ENCODE assay signal across 9 mouse cellular contexts in the genomic region with DNA sequence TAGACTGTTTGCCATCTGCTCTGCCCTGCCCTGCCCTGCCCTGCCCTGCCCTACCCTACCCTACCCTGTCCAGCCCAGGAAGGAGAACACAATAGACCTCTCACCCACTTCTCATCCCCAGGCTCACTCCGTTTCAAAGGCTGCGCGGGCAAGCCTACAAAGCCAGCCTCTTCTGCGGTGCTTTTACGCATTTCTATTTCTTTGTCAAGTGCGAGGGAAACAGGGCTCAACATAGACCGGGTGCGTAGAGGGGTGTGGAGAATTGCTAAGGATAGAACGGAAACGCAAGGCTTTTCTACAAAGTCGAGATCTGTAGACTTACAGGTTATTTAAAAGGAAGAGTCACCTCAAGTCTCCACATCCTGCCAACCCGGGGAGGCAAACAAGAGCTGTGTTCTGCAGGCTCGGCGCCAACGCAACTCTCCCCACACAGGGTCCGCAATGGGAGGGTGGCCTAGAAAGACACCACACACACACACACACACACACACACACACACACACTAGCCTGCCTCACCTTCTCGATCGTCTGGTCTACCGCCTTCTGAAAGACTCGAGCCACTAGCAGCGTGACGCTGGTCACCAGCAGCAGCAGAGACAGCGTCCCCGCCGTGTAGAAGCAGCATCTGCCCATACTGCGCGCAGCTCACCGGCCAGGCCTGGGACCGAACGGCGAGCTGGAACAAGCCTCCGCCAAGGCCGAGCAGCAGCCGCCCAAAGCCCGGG. TPM values are rescaled to one million over a fixed set of nuclear protein-coding genes. Genes with fewer than 3 reads are reported as not detected.
DNase-seq lines count a peak whose midpoint lies in the region; ATAC-seq and TF ChIP-seq lines count a peak whose summit lies in the region.
"Had no signal": no experiment of that assay in that cellular context is flagged by ENCODE, and none has a peak within 500 bp of the region (broad histone marks: within the 10 kb centered on the region; RNA-seq: fewer than 3 reads in every experiment).

No protein-coding gene starts in this region.

- H3K27me3 ChIP-seq in ES-Bruce4 (ENCODE audit: control insufficient read depth, insufficient read depth, low read length, poor library complexity, severe bottlenecking): no peaks in the 10 kb centered on the region
- H3K27me3 ChIP-seq in embryonic facial prominence, embryonic 12.5 days: no peaks in the 10 kb centered on the region
- no peaks in the 10 kb centered on the region for H3K27me3 ChIP-seq in heart, embryonic 14.5 days (ENCODE audit: control insufficient read depth, insufficient read depth, low read length)
- H3K27me3 ChIP-seq in spleen, adult 2 months (ENCODE audit: control insufficient read depth, insufficient read depth, low read length): no peaks in the 10 kb centered on the region

- peak overlapping the region; percentile 73 for H3K9ac ChIP-seq in ES-Bruce4 (ENCODE audit: low read depth, poor library complexity, severe bottlenecking)
- peak overlapping the region; percentile 79 for H3K9ac ChIP-seq in embryonic facial prominence, embryonic 12.5 days
- peak overlapping the region; percentile 97 for H3K9ac ChIP-seq in heart, embryonic 14.5 days (ENCODE audit: low read length)

- no peak for TF ChIP-seq POLR2A in ES-Bruce4 (IDR thresholded peaks at IDR 0.05; ENCODE audit: insufficient read depth, low read length)
- TF ChIP-seq POLR2A in spleen, adult 2 months (IDR thresholded peaks at IDR 0.05; ENCODE audit: low read depth, low read length): no peak

- no peaks in the 10 kb centered on the region for H3K4me1 ChIP-seq in ES-Bruce4 (ENCODE audit: control insufficient read depth, insufficient read depth, low read length)
- H3K4me1 ChIP-seq in embryonic facial prominence, embryonic 12.5 days: peaks cover 12% of the 10 kb centered on the region
- H3K4me1 ChIP-seq in heart, embryonic 14.5 days (ENCODE audit: control insufficient read depth in 2 of 2, insufficient read depth in 2 of 2, low read length in 2 of 2): peaks cover 8 to 27% of the 10 kb centered on the region in 2 experiments; a peak in 3 of 4 replicates
- peaks cover 10% of the 10 kb centered on the region; the same call in 1 of the 2 replicates for H3K4me1 ChIP-seq in spleen, adult 2 months (ENCODE audit: control insufficient read depth, insufficient read depth, insufficient read length)

- H3K36me3 ChIP-seq in ES-Bruce4 (ENCODE audit: control insufficient read depth, insufficient read depth, low read length, poor library complexity, severe bottlenecking): peaks cover 3% of the 10 kb centered on the region; the same call in 1 of the 2 replicates
- no peaks in the 10 kb centered on the region for H3K36me3 ChIP-seq in embryonic facial prominence, embryonic 12.5 days
- peaks cover 8% of the 10 kb centered on the region; the same call in 1 of the 2 replicates for H3K36me3 ChIP-seq in heart, embryonic 14.5 days (ENCODE audit: control insufficient read depth, insufficient read depth, low read length)
- H3K36me3 ChIP-seq in spleen, adult 2 months (ENCODE audit: control insufficient read depth, insufficient read depth, low read length): no peaks in the 10 kb centered on the region; the same call in 1 of the 2 replicates

- peak overlapping the region; percentile 96 for H3K4me3 ChIP-seq in ES-Bruce4 (ENCODE audit: low read depth, low read length)
- H3K4me3 ChIP-seq in embryonic facial prominence, embryonic 12.5 days: peak overlapping the region; percentile 67
- H3K4me3 ChIP-seq in heart, embryonic 14.5 days (ENCODE audit: control insufficient read depth in 1 of 2, insufficient read depth in 1 of 2, low read depth in 1 of 2, low read length in 2 of 2): peak overlapping the region; percentile 72 to 97
- H3K4me3 ChIP-seq in spleen, adult 2 months (ENCODE audit: extremely low read depth, insufficient read depth, insufficient read length): peak overlapping the region; percentile 79

- DNase-seq in adrenal gland, adult 2 months: peak; percentile 58
- no peak for DNase-seq in adrenal gland, postnatal 4 days (ENCODE audit: low spot score in 2 of 2)
- DNase-seq in kidney, postnatal 25 days: peak; percentile 49 to 55
- DNase-seq in lung, postnatal 36 days: peak; percentile 70
- peak; percentile 30 to 48 for DNase-seq in spleen, adult 2 months (ENCODE audit: low read depth in 1 of 2, low spot score in 2 of 2)

- under 1% methylated on average over 35 of the region's 35 CpGs for WGBS in embryonic facial prominence, embryonic 12.5 days
- WGBS in heart, embryonic 14.5 days: 0% methylated on average over 35 of the region's 35 CpGs
- WGBS in spleen, adult 2 months: under 1% methylated on average over 35 of the region's 35 CpGs

- 0 out of 2 replicates have a peak, but pooled peaks have one; percentile 48 for TF ChIP-seq EP300 in ES-Bruce4 (IDR thresholded peaks at IDR 0.05; ENCODE audit: insufficient read depth, low read depth, low read length)

- TF ChIP-seq CTCF in ES-Bruce4 (IDR thresholded peaks at IDR 0.05; ENCODE audit: low read depth, low read length): no peak
- no peak for TF ChIP-seq CTCF in spleen, adult 2 months (IDR thresholded peaks at IDR 0.05; ENCODE audit: extremely low read depth, insufficient read depth, insufficient read length, insufficient replicate concordance)

- peak overlapping the region; percentile 92 for H3K27ac ChIP-seq in ES-Bruce4 (ENCODE audit: insufficient read depth, low read length)
- H3K27ac ChIP-seq in embryonic facial prominence, embryonic 12.5 days: peak overlapping the region; percentile 92
- H3K27ac ChIP-seq in heart, embryonic 14.5 days (replicated peaks in 1 of 2; ENCODE audit: control insufficient read depth in 1 of 2, insufficient read depth in 1 of 2, low read depth in 2 of 2, low read length in 2 of 2): peak overlapping the region; percentile 90 to 99
- H3K27ac ChIP-seq in spleen, adult 2 months (ENCODE audit: insufficient read depth, low read length): peak overlapping the region; percentile 98

- peak overlapping the region; percentile 85 for H3K4me2 ChIP-seq in embryonic facial prominence, embryonic 12.5 days (replicated peaks)
- H3K4me2 ChIP-seq in heart, embryonic 14.5 days (ENCODE audit: low read length): peak overlapping the region; percentile 75

- H3K9me3 ChIP-seq in ES-Bruce4 (replicated peaks; ENCODE audit: control insufficient read depth, insufficient read depth, low read length, poor library complexity, severe bottlenecking): no peaks in the 10 kb centered on the region
- H3K9me3 ChIP-seq in embryonic facial prominence, embryonic 12.5 days: no peaks in the 10 kb centered on the region
- H3K9me3 ChIP-seq in heart, embryonic 14.5 days (ENCODE audit: control insufficient read depth, low read length): no peaks in the 10 kb centered on the region

- ATAC-seq in embryonic facial prominence, embryonic 12.5 days (ENCODE audit: insufficient number of reproducible peaks, insufficient read depth, low FRiP score, low TSS enrichment): peak; percentile 81
- peak; percentile 66 for ATAC-seq in heart, embryonic 14.5 days (ENCODE audit: insufficient number of reproducible peaks, insufficient read depth, low FRiP score, low read depth)

RNA-seq across cellular contexts. Expression of gene Scarb2, which starts 1.8 kb away (rescaled TPM):
- total RNA-seq in adrenal gland, adult 2 months (2021): 10 to 100 TPM; 58.7 to 79.0 TPM
- polyA plus RNA-seq in adrenal gland, adult 2 months (2012; rRNA removed): 18.1 and 19.6 TPM in 2 replicates
- total RNA-seq in adrenal gland, postnatal 4 days (2021): 10 to 100 TPM; 75.9 to 87.0 TPM
- 62.1 and 62.8 TPM in 2 replicates for polyA plus RNA-seq in ES-Bruce4 (2011; ENCODE audit: insufficient read depth, insufficient read length, low read depth, missing spikeins)
- 8.2 and 9.3 TPM in 2 replicates for polyA plus RNA-seq in embryonic facial prominence, embryonic 12.5 days (2016; fragmentation: Nextera tagmentation; extraction: Ambion mirVana)
- polyA plus RNA-seq in heart, embryonic 14.5 days (2014; fragmentation: Nextera tagmentation; extraction: Ambion mirVana): 14.3 and 15.6 TPM in 2 replicates
- polyA plus RNA-seq in spleen, adult 2 months (2012; rRNA removed): 15.4 and 16.0 TPM in 2 replicates

RNA-seq across cellular contexts. Expression of gene Fam47e, which starts 50.0 kb away (rescaled TPM):
- total RNA-seq in adrenal gland, adult 2 months (2021): not detected
- not detected in 2 replicates for polyA plus RNA-seq in adrenal gland, adult 2 months (2012; rRNA removed)
- total RNA-seq in adrenal gland, postnatal 4 days (2021): under 1 TPM in 1 of 2 experiments, not detected in 1; 0.96 TPM
- polyA plus RNA-seq in ES-Bruce4 (2011; ENCODE audit: insufficient read depth, insufficient read length, low read depth, missing spikeins): not detected in 2 replicates
- polyA plus RNA-seq in embryonic facial prominence, embryonic 12.5 days (2016; fragmentation: Nextera tagmentation; extraction: Ambion mirVana): not detected in 2 replicates
- polyA plus RNA-seq in heart, embryonic 14.5 days (2014; fragmentation: Nextera tagmentation; extraction: Ambion mirVana): not detected in 2 replicates
- polyA plus RNA-seq in spleen, adult 2 months (2012; rRNA removed): 0.12 and 0.19 TPM in 2 replicates
- total RNA-seq: gastrocnemius, postnatal 4 days had no signal

Comparison
In these comparisons a context has a peak if more than half of its experiments do, and no peak if none do; other contexts are left out.
1. DNase-seq: peak in adrenal gland, adult 2 months (single experiment), kidney, postnatal 25 days (2 of 2), lung, postnatal 36 days (single experiment) and spleen, adult 2 months (2 of 2); none in adrenal gland, postnatal 4 days (0 of 2).
2. Peak in every context shown above with its lines, with median percentiles within 50 percentile points of each other: H3K27ac ChIP-seq, H3K4me3 ChIP-seq and H3K9ac ChIP-seq.